Mouse (Mus musculus) liver, embryonic 11.5 days (tissue): Measurements from ENCODE around the gene Dusp1. TPM values are rescaled to one million over a fixed set of nuclear protein-coding genes. Genes with fewer than 3 reads are reported as not detected.
A peak's percentile ranks its signal among the peaks of the same experiment; 100 is the strongest.

Experiments used
- ATAC-seq: fragments of 200-750 bp; cut with Nextera tagmentation; replicated peaks from 2 replicates; pipeline ENCODE4 v1.8.0; 2017; ENCODE audit warnings: moderate number of reproducible peaks, mild to moderate bottlenecking, moderate TSS enrichment, moderate library complexity; ENCODE audit not compliant: low FRiP score
- DNase-seq: peaks from one replicate; pipeline ENCODE4 v3.0.0-alpha.2; 2017; ENCODE audit warnings: low spot score
- H3K27ac ChIP-seq: fragments of 300-500 bp; sonication (generic); 2 replicates; pipeline ENCODE4 v1.5.1; 2014; ENCODE audit warnings: mild to moderate bottlenecking, low read depth, low read length, control low read depth
- H3K27me3 ChIP-seq: fragments of 300-500 bp; sonication (generic); replicated peaks from 2 replicates; pipeline ENCODE4 v1.6.1; 2014; ENCODE audit warnings: low read length, mixed read lengths; ENCODE audit not compliant: control insufficient read depth, insufficient read depth
- H3K36me3 ChIP-seq: fragments of 300-500 bp; sonication (generic); 2 replicates; pipeline ENCODE4 v1.6.1; 2014; ENCODE audit warnings: mild to moderate bottlenecking, low read length, moderate library complexity, mixed read lengths; ENCODE audit not compliant: control insufficient read depth, insufficient read depth
- H3K4me1 ChIP-seq: fragments of 300-500 bp; sonication (generic); replicated peaks from 2 replicates; pipeline ENCODE4 v1.6.1; 2014; ENCODE audit warnings: low read length, mixed read lengths; ENCODE audit not compliant: control insufficient read depth, insufficient read depth
- H3K4me2 ChIP-seq: fragments of 300-500 bp; sonication (generic); 2 replicates; pipeline ENCODE4 v1.6.1; 2014; ENCODE audit warnings: mild to moderate bottlenecking, control low read depth, moderate library complexity
- H3K4me3 ChIP-seq: fragments of 300-500 bp; sonication (generic); 2 replicates; pipeline ENCODE4 v1.5.1; 2014; ENCODE audit warnings: low read depth, low read length, control low read depth
- H3K9ac ChIP-seq: fragments of 300-500 bp; sonication (generic); 2 replicates; pipeline ENCODE4 v1.6.1; 2014; ENCODE audit warnings: low read depth, low read length, control low read depth
- H3K9me3 ChIP-seq: fragments of 300-500 bp; sonication (generic); 2 replicates; pipeline ENCODE4 v1.6.1; 2016; ENCODE audit warnings: low read length, inconsistent platforms, mixed read lengths; ENCODE audit not compliant: control insufficient read depth
- WGBS: fragments of 180-500 bp; shearing (Covaris S2); extraction: QIAGEN DNeasy Blood & Tissue Kit; methylation state at CpG from one replicate; pipeline ENCODE4 v1.1.7; 2014; 5-methylcytosine and 5-hydroxymethylcytosine counted together
- polyA plus RNA-seq: library from polyadenylated mRNA; unstranded; fragments of >200 nt; fragmentation: Nextera tagmentation; extraction: Ambion mirVana; gene quantifications from 2 replicates; pipeline ENCODE4 v1.2.1, GENCODE M21; 2014

The Dusp1 gene
- 18.6 and 22.7 TPM in 2 replicates for polyA plus RNA-seq

DNA sequence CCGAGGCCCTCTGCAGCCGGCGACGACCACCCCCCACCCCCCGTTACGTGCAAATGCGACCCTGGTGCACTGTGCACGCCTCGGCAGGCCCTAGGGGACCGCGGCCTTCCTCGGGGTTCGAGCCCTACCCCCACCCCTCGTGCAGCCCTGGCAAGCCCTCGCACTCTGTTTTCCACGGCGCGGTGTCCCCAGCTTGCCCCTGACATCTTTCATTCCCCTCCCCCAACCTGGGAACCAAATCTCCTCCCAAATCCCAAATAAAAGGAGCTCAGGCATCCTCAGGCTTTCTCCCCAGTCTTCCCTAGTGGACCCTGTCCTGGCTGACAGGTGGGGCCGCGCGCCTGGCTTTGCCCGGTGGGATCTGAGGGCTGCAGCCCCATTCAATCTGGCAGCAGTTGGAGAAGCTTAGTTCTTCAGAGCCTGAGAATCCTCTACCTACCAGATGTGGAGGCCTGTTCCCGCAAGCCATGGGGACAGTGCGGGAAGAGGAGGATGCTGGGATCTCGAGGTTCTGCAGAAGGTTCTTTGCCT, at the start of gene Dusp1:
Gene Dusp1, minus strand, starts transcription at position 478 of the 531 bp plus-strand sequence.
- ATAC-seq (peak; percentile 62), DNase-seq (no peak)
- Histone ChIP-seq H3K9ac (peak within 1 kb of the TSS; percentile 72), H3K4me2 (peak within 1 kb of the TSS; percentile 85), H3K4me3 (peak within 1 kb of the TSS; percentile 87), H3K9me3 (no peaks in the 10 kb centered on the region), H3K36me3 (peaks cover 6% of the 10 kb centered on the region), H3K27me3 (no peaks in the 10 kb centered on the region), H3K4me1 (peaks cover 24% of the 10 kb centered on the region), H3K27ac (peak within 1 kb of the TSS; percentile 44)
- WGBS, result 3% methylated on average over 25 of the region's 25 CpGs

DNA sequence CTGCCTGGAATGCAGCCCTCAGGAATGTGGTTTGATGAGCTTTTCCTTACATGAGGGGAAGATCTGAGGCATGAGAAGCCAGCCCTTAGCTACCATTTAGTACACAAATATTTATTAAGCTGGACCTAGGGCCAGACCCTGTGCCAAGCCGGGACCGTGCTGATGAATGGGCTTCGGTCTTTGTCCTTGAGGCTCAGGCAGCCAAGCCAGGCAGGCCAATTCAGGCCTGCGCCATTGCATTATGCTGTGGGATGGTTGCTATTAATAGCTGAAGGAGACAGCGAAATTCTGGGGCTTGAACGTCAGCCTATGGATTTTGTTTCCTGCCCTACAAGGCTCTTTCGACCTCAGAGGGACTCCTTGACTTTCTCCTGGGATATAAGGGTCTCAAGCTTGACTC, 49.4 kb upstream of the Dusp1 start:
- no peak overlapping the region for H3K27ac ChIP-seq
- no peaks in the 10 kb centered on the region for H3K9me3 ChIP-seq
- H3K4me1 ChIP-seq, result no peaks in the 10 kb centered on the region; the same call in 1 of the 2 replicates
- 85% methylated on average over 7 of the region's 7 CpGs for WGBS
- H3K4me2 ChIP-seq, result no peak overlapping the region
- DNase-seq (no peak), ATAC-seq (no peak)
- no peaks in the 10 kb centered on the region for H3K27me3 ChIP-seq
- H3K36me3 ChIP-seq, result peaks cover 21% of the 10 kb centered on the region
- H3K4me3 ChIP-seq, result no peak overlapping the region
- no peak overlapping the region for H3K9ac ChIP-seq

DNA sequence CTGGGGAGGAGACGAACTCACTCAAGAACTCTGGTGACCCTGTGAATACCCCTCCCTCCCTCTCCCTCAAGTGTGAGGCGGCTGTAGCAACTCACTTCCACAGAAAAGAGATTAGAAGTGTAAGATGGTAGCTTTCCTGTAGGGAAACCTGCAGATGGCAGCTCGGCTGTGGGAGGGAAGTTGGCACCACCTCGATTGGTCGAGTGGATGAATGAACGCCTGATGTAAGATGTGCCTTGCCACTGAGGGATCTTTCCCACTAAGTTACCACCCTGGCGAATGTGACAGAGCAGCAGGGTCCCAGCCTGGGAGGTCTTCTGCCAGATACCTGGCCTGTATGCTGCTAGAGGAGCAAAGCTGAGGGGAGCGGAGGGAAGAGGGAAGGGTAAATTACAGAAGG, 47.9 kb upstream of the Dusp1 start:
- DNase-seq (no peak), ATAC-seq (no peak)
- Histone ChIP-seq H3K9me3 (no peaks in the 10 kb centered on the region), H3K4me1 (no peaks in the 10 kb centered on the region; the same call in 1 of the 2 replicates), H3K4me3 (no peak overlapping the region), H3K27ac (no peak overlapping the region), H3K9ac (no peak overlapping the region), H3K27me3 (no peaks in the 10 kb centered on the region), H3K4me2 (no peak overlapping the region), H3K36me3 (peaks cover 17% of the 10 kb centered on the region)
- 88% methylated on average over 8 of the region's 8 CpGs for WGBS

DNA sequence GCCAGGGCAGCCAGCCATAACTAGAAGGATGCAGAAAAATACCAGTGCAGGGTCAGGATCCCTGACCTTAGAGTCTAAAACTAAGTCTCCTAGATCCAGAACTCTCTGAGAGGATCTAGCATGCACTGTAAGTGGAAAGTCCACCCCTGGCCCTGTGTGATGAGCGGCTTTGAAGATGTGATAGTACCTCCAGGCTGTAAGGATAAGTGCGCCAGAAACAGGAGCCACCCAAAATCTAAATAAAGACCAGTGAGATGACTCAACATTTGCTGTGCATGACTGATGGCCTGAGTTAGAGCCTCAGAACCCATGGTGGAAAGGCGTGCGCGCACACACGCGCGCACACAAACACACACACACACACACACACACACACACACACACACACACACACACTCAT, 46.9 kb upstream of the Dusp1 start:
- WGBS, result 87% methylated on average over 8 of the region's 8 CpGs
- Histone ChIP-seq H3K27me3 (no peaks in the 10 kb centered on the region), H3K9ac (no peak overlapping the region), H3K9me3 (no peaks in the 10 kb centered on the region), H3K4me2 (no peak overlapping the region), H3K4me1 (no peaks in the 10 kb centered on the region; the same call in 1 of the 2 replicates), H3K36me3 (peaks cover 14% of the 10 kb centered on the region), H3K4me3 (no peak overlapping the region), H3K27ac (0 out of 2 replicates have a peak overlapping the region, but pooled peaks have one; percentile 2)
- ATAC-seq, result 0 out of 2 replicates have a peak, but pooled peaks have one; percentile 29
- DNase-seq, result no peak

DNA sequence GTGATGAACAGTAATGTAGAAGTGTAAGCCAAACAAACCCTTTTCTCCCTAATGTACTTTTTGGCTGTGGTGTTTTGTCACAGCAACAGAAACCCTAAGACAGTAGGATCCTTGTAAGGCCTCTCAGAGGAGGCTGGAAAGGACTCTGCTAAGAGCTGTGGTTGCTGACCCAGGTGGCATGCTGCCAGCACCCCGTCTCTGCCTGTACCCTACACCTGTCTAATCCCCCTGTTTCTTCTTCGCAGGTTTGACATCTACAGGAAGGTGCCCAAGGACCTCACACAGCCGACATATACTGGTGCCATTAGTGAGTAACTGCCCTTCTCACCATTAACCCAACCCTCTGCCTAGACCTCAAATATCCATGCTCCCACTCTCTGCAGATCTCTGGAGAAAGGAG, 46.4 kb upstream of the Dusp1 start:
- no peak overlapping the region for H3K4me2 ChIP-seq
- H3K4me3 ChIP-seq, result no peak overlapping the region
- no peaks in the 10 kb centered on the region for H3K9me3 ChIP-seq
- peaks cover 14% of the 10 kb centered on the region for H3K36me3 ChIP-seq
- DNase-seq (no peak), ATAC-seq (no peak)
- WGBS, result 91% methylated on average over 3 of the region's 3 CpGs
- no peak overlapping the region for H3K9ac ChIP-seq
- no peaks in the 10 kb centered on the region for H3K27me3 ChIP-seq
- 0 out of 2 replicates have a peak overlapping the region, but pooled peaks have one; percentile 2 for H3K27ac ChIP-seq
- H3K4me1 ChIP-seq, result no peaks in the 10 kb centered on the region; the same call in 1 of the 2 replicates

DNA sequence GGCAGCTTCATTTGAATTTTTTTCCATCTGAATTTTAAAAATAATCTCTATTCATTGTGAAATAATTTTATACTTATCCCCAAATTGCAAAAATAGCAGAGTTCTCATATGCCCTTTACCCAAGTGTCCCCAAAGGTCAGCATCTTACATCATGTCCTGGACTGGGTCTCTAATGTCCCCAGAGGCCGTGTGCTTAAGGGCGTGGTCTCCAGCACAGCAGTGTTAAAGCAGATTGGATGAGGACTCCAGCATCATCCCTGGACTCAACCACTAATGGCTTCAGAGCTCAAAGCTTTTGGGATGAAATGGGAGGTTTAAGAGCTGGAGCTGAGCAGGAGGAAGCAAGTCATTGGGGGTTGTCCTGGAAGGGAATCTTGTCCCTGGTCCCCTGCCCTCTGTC, 44.6 kb upstream of the Dusp1 start:
- Histone ChIP-seq H3K4me1 (peaks cover 7% of the 10 kb centered on the region), H3K36me3 (peaks cover 14% of the 10 kb centered on the region)

DNA sequence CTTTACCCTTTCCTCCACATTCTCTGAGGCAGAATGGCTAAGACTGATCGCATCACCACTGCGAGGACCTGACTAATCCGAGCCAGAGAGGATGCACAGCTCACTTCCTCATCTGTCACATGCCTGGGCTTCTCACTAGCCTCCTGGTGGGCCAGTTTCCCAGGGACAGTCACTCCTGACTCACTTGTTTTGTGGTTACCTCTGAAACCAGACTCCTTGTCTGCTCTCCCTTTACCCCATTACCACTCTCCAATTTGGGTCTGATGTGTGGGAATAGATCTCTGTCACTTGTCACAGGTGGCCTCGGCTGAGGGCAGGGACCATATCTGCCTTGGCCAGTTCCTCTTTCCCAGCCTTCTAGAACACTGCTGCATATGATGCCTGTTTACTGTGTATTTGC, 43.7 kb upstream of the Dusp1 start:
- H3K27ac ChIP-seq, result no peak overlapping the region
- H3K4me3 ChIP-seq, result no peak overlapping the region
- H3K9ac ChIP-seq, result no peak overlapping the region
- ATAC-seq, result no peak
- peaks cover 11% of the 10 kb centered on the region for H3K36me3 ChIP-seq
- H3K27me3 ChIP-seq, result no peaks in the 10 kb centered on the region
- 64% methylated on average over 4 of the region's 4 CpGs for WGBS
- peaks cover 15% of the 10 kb centered on the region for H3K4me1 ChIP-seq
- H3K4me2 ChIP-seq, result no peak overlapping the region
- no peaks in the 10 kb centered on the region for H3K9me3 ChIP-seq
- no peak for DNase-seq

More for the DNA sequence above, 44.6 kb upstream of the Dusp1 start:
- H3K27ac ChIP-seq, result no peak overlapping the region
- no peaks in the 10 kb centered on the region for H3K9me3 ChIP-seq
- DNase-seq, result no peak
- WGBS, result 75% methylated on average over 2 of the region's 2 CpGs
- no peak for ATAC-seq
- no peak overlapping the region for H3K4me3 ChIP-seq
- H3K4me2 ChIP-seq, result no peak overlapping the region
- H3K27me3 ChIP-seq, result no peaks in the 10 kb centered on the region
- H3K9ac ChIP-seq, result no peak overlapping the region

DNA sequence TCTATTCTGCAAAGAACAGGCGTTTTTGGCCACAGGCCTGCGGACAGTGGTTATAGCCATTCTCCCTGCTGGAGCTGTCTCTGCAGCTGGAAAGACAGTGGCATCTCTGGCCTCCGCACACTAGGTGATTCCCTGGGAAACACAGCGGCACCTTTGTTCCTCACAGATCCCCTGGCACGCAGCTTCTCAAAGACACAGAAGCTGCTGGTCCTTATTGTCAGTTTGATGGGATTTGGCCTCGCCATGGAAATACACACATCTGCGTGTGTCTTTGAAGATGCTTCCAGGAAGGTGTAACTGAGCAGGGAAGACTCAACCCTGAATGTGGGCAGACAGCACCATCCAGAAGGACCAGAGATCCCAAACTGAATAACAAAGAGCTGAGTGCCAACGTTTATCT, 41.4 kb upstream of the Dusp1 start:
- Histone ChIP-seq H3K4me3 (no peak overlapping the region), H3K9ac (no peak overlapping the region), H3K36me3 (peaks cover under 1% of the 10 kb centered on the region), H3K4me2 (no peak overlapping the region), H3K4me1 (peaks cover 17% of the 10 kb centered on the region), H3K9me3 (no peaks in the 10 kb centered on the region), H3K27ac (no peak overlapping the region), H3K27me3 (no peaks in the 10 kb centered on the region)
- DNase-seq (no peak), ATAC-seq (no peak)
- 87% methylated on average over 8 of the region's 8 CpGs for WGBS

DNA sequence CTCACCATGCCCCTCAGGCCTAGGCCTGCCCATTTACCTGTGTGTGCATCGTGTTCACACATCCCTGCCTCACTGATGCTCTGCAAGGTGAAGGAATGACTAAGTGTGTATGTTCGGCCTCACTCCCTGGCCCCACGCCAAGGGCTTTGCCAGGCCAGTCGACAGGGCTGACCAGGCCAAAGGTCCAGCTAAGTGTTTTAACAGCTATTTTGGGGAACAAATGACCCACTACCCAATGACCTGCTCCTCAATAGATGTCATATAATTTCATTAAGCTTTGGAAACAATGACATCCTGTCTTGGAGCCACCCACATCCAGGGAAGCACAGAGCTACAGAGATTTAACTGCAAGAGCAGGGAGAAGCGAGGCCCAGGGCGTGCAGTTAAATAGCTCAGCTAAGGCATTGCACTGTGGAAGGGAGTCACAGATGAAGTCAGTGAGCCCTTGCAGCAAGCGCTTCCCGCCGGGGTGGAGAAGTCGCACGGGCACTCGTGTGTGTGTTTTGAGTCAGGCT, 40.5 kb upstream of the Dusp1 start:
- H3K9ac ChIP-seq, result no peak overlapping the region
- H3K27ac ChIP-seq, result peak overlapping the region; percentile 10; the same call in 1 of the 2 replicates
- no peaks in the 10 kb centered on the region; the same call in 1 of the 2 replicates for H3K36me3 ChIP-seq
- 79% methylated on average over 12 of the region's 12 CpGs for WGBS
- DNase-seq (no peak), ATAC-seq (0 out of 2 replicates have a peak, but pooled peaks have one; percentile 20)
- no peak overlapping the region for H3K4me3 ChIP-seq
- H3K4me2 ChIP-seq, result no peak overlapping the region
- H3K4me1 ChIP-seq, result peaks cover 17% of the 10 kb centered on the region
- H3K27me3 ChIP-seq, result no peaks in the 10 kb centered on the region
- no peaks in the 10 kb centered on the region for H3K9me3 ChIP-seq
